Mouse (Mus musculus): Measurements from ENCODE around the gene Hist2h2bb. TPM values are rescaled to one million over a fixed set of nuclear protein-coding genes. Genes with fewer than 3 reads are reported as not detected.
"Not testable (repeated sequence)": the region's sequence is repeated elsewhere in the genome, so short reads cannot be mapped to it uniquely, and the experiment has no call there.

The Hist2h2bb gene
- polyA plus RNA-seq, 1 experiment from 2014 or later, result 34.9 TPM

DNA sequence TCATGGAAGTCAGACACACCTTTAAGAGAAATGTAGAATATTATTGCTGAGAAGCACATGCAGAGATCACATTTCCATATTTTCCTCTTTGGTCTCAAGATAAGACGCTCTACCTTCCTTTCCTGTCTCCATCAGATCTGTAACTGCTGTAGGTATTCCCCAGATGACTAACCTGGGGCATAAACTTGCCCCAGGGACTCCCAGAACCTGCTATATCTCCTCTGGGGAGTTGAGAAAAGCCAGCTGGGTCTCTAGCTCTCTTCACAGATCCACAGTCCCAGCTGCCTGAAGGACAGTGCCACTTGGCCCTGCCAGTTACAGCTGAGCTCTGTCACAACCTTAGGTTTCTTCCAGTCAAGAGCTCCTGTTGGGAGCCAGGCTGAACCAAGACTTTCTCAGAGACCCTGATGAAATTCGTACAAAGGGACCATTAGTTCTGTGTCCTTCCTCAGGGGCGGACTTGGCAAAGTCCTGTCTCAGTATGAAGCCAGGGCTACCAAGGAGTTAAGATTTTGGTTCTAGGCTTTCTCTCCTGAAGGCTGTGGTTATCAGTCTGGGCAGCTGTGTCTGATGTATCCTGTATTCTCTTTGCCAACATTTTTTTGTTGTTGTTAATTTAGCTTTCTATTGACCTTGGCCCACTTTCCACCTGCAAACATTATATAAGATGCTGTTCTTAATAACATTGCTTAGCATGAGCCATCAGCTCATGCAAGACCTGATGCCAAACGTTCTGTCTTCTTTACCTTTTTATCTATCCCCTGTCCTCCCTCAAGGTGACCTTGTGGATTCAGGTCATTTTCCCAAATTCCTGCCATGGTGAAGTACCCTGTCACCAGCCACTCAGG, 38.4 kb upstream of the Hist2h2bb start:
- ATAC-seq (ENCODE audit: insufficient number of reproducible peaks, insufficient read depth, low FRiP score, low TSS enrichment, low read depth), result no peak
- H3K36me3 ChIP-seq, result no peaks in the 10 kb centered on the region
- H3K4me2 ChIP-seq, result no peak overlapping the region
- H3K9me3 ChIP-seq, result no peaks in the 10 kb centered on the region
- WGBS, result 76% methylated on average over 4 of the region's 4 CpGs
- no peak overlapping the region for H3K4me3 ChIP-seq (replicated peaks)
- H3K9ac ChIP-seq (replicated peaks), result no peak overlapping the region
- no peak overlapping the region for H3K27ac ChIP-seq
- H3K27me3 ChIP-seq, result no peaks in the 10 kb centered on the region
- peaks cover 5% of the 10 kb centered on the region; the same call in 1 of the 2 replicates for H3K4me1 ChIP-seq (replicated peaks)

- no peaks in the 10 kb centered on the region for H3K36me3 ChIP-seq
Observed at GRCm38 (mm10) chr3:96231758-96232120, 37.8 kb upstream of the Hist2h2bb start.

DNA sequence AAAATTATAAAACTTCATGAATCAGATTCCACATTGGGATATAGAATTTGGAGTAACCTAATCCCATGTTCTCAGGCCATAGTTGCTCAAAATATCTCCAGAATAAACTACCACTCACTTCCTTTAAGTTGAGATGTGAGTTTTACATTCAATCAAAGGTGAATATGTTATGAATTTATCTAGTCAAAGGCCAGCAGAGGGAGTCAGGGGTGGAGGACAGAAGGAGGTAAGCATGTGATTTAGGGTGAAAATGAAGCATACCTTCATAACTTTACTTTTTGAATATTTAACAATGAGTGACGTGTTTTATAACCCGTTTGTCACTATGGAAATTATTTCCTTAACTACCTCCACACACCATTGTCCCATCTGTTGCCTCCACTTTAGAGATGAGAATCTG, 34.6 kb upstream of the Hist2h2bb start:
- H3K9me3 ChIP-seq, result no peaks in the 10 kb centered on the region
- H3K4me1 ChIP-seq (replicated peaks), result peaks cover 16% of the 10 kb centered on the region
- no peak overlapping the region for H3K4me3 ChIP-seq (replicated peaks)
- no peak for ATAC-seq (ENCODE audit: insufficient number of reproducible peaks, insufficient read depth, low FRiP score, low TSS enrichment, low read depth)
- H3K4me2 ChIP-seq, result no peak overlapping the region
- H3K9ac ChIP-seq (replicated peaks), result no peak overlapping the region
- WGBS, result 82% methylated on average over 2 of the region's 2 CpGs
- no peak overlapping the region for H3K27ac ChIP-seq
- H3K27me3 ChIP-seq, result no peaks in the 10 kb centered on the region
- no peaks in the 10 kb centered on the region for H3K36me3 ChIP-seq

More at GRCm38 (mm10) chr3:96231758-96232120, 37.8 kb upstream of the Hist2h2bb start:
- no peak for ATAC-seq (ENCODE audit: insufficient number of reproducible peaks, insufficient read depth, low FRiP score, low TSS enrichment, low read depth)
- H3K4me3 ChIP-seq (replicated peaks), result no peak overlapping the region
- peaks cover 7% of the 10 kb centered on the region; the same call in 1 of the 2 replicates for H3K4me1 ChIP-seq (replicated peaks)
- no peak overlapping the region for H3K9ac ChIP-seq (replicated peaks)
- no peak overlapping the region for H3K4me2 ChIP-seq
- no peaks in the 10 kb centered on the region for H3K9me3 ChIP-seq
- 62% methylated on average over 2 of the region's 2 CpGs for WGBS
- no peaks in the 10 kb centered on the region for H3K27me3 ChIP-seq
- no peak overlapping the region for H3K27ac ChIP-seq

GRCm38 (mm10) chr3:96235836-96236235, 33.7 kb upstream of the Hist2h2bb start:
- 0 out of 2 replicates have a peak overlapping the region, but pooled peaks have one; percentile 1 for H3K27ac ChIP-seq
- H3K9me3 ChIP-seq, result no peaks in the 10 kb centered on the region
- no peak overlapping the region for H3K9ac ChIP-seq (replicated peaks)
- H3K4me1 ChIP-seq (replicated peaks), result peaks cover 18% of the 10 kb centered on the region
- no peak for ATAC-seq (ENCODE audit: insufficient number of reproducible peaks, insufficient read depth, low FRiP score, low TSS enrichment, low read depth)
- WGBS, result 71% methylated on average over 3 of the region's 3 CpGs
- H3K4me3 ChIP-seq (replicated peaks), result no peak overlapping the region
- H3K36me3 ChIP-seq, result no peaks in the 10 kb centered on the region
- no peaks in the 10 kb centered on the region for H3K27me3 ChIP-seq
- no peak overlapping the region for H3K4me2 ChIP-seq

DNA sequence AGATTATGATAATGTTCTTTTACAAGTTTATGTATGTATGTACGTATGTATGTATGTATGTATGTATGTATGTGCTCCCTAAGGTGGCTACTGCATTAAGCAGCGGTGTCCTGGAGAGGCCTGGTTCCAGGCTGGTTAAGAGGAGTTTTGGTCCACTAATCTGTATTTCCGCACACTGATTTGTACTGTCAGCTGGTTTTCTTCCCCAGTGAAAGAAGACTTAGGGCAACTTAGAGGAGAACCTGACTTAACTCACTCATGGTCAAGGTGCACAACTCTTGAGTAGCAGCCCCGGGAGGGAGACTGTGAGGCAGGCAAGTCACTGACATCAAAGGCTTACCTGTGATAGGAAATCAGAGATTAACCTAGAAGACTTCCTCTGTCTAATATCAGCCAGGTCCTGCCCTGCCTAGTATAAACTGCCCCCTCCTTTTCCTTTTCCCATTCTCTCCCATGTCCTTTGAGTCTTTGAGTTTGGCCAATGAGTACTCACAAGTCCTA, 32.7 kb upstream of the Hist2h2bb start:
- peaks cover 20% of the 10 kb centered on the region for H3K4me1 ChIP-seq (replicated peaks)
- no peaks in the 10 kb centered on the region for H3K36me3 ChIP-seq
- H3K9ac ChIP-seq (replicated peaks), result peak overlapping the region; percentile 66
- H3K27me3 ChIP-seq, result no peaks in the 10 kb centered on the region
- no peaks in the 10 kb centered on the region for H3K9me3 ChIP-seq
- WGBS, result 72% methylated on average over 4 of the region's 4 CpGs
- peak overlapping the region; percentile 84 for H3K27ac ChIP-seq
- ATAC-seq (ENCODE audit: insufficient number of reproducible peaks, insufficient read depth, low FRiP score, low TSS enrichment, low read depth), result no peak
- H3K4me2 ChIP-seq, result peak overlapping the region; percentile 56
- H3K4me3 ChIP-seq (replicated peaks), result peak overlapping the region; percentile 41

- no peak for ATAC-seq (ENCODE audit: insufficient number of reproducible peaks, insufficient read depth, low FRiP score, low TSS enrichment, low read depth)
- Histone ChIP-seq H3K4me2 (peak overlapping the region; percentile 56), H3K9me3 (no peaks in the 10 kb centered on the region)
Observed at GRCm38 (mm10) chr3:96237335-96237903, 32.1 kb upstream of the Hist2h2bb start.

GRCm38 (mm10) chr3:96237904-96238511, 31.5 kb upstream of the Hist2h2bb start:
- Histone ChIP-seq H3K27ac (peak overlapping the region; percentile 84), H3K9me3 (no peaks in the 10 kb centered on the region), H3K4me2 (peak overlapping the region; percentile 56), H3K9ac (replicated peaks) (peak overlapping the region; percentile 66), H3K27me3 (no peaks in the 10 kb centered on the region), H3K4me1 (replicated peaks) (peaks cover 27% of the 10 kb centered on the region), H3K36me3 (no peaks in the 10 kb centered on the region), H3K4me3 (replicated peaks) (peak overlapping the region; percentile 41)
- ATAC-seq (ENCODE audit: insufficient number of reproducible peaks, insufficient read depth, low FRiP score, low TSS enrichment, low read depth), result no peak
- 2% methylated on average over 12 of the region's 12 CpGs for WGBS

More at GRCm38 (mm10) chr3:96237335-96237903, 32.1 kb upstream of the Hist2h2bb start:
- H3K9ac ChIP-seq (replicated peaks), result peak overlapping the region; percentile 66
- H3K4me1 ChIP-seq (replicated peaks), result peaks cover 22% of the 10 kb centered on the region
- peak overlapping the region; percentile 84 for H3K27ac ChIP-seq
- no peaks in the 10 kb centered on the region for H3K27me3 ChIP-seq
- H3K36me3 ChIP-seq, result no peaks in the 10 kb centered on the region
- H3K4me3 ChIP-seq (replicated peaks), result peak overlapping the region; percentile 41
- WGBS, result 23% methylated on average over 7 of the region's 7 CpGs

GRCm38 (mm10) chr3:96238954-96239793, 30.4 kb upstream of the Hist2h2bb start, which contains the start of gene Hist2h3c2:
Hist2h3c2 (minus strand) TSS chr3:96239127.
- Histone ChIP-seq H3K4me2 (peak within 1 kb of the TSS; percentile 56), H3K27ac (peak within 1 kb of the TSS; percentile 86), H3K4me1 (replicated peaks) (peaks cover 38% of the 10 kb centered on the region), H3K9ac (replicated peaks) (peak within 1 kb of the TSS; percentile 66), H3K4me3 (replicated peaks) (peak within 1 kb of the TSS; percentile 41)
- not testable (repeated sequence) for H3K36me3 ChIP-seq, H3K27me3 ChIP-seq, H3K9me3 ChIP-seq
- peak; percentile 92 for ATAC-seq (ENCODE audit: insufficient number of reproducible peaks, insufficient read depth, low FRiP score, low TSS enrichment, low read depth)
- 0% methylated on average over 18 of the region's 68 CpGs for WGBS

- WGBS, result 4% methylated on average over 43 of the region's 85 CpGs
- peaks cover 43% of the 10 kb centered on the region for H3K4me1 ChIP-seq (replicated peaks)
Observed at GRCm38 (mm10) chr3:96239949-96240798, 29.4 kb upstream of the Hist2h2bb start, which contains the start of gene Hist2h2aa2. Hist2h2aa2 (minus strand) TSS chr3:96240276.

GRCm38 (mm10) chr3:96240799-96241197, 28.8 kb upstream of the Hist2h2bb start:
- Histone ChIP-seq H3K36me3 (no peaks in the 10 kb centered on the region), H3K27me3 (no peaks in the 10 kb centered on the region), H3K4me1 (replicated peaks) (peaks cover 43% of the 10 kb centered on the region), H3K27ac (peak overlapping the region; percentile 91), H3K4me2 (peak overlapping the region; percentile 44), H3K4me3 (replicated peaks) (peak overlapping the region; percentile 21; the same call in 1 of the 2 replicates), H3K9ac (replicated peaks) (peak overlapping the region; percentile 37; the same call in 1 of the 2 replicates), H3K9me3 (no peaks in the 10 kb centered on the region)
- WGBS, result 81% methylated on average over 9 of the region's 9 CpGs
- ATAC-seq (ENCODE audit: insufficient number of reproducible peaks, insufficient read depth, low FRiP score, low TSS enrichment, low read depth), result no peak

More at GRCm38 (mm10) chr3:96239949-96240798, 29.4 kb upstream of the Hist2h2bb start, which contains the start of gene Hist2h2aa2:
- Histone ChIP-seq H3K9ac (replicated peaks) (peak within 1 kb of the TSS; percentile 44; the same call in 1 of the 2 replicates), H3K4me2 (peak within 1 kb of the TSS; percentile 44), H3K27ac (peak within 1 kb of the TSS; percentile 91), H3K4me3 (replicated peaks) (peak within 1 kb of the TSS; percentile 33)
- H3K9me3 ChIP-seq, H3K27me3 ChIP-seq, H3K36me3 ChIP-seq: not testable (repeated sequence)
- peak; percentile 85 for ATAC-seq (ENCODE audit: insufficient number of reproducible peaks, insufficient read depth, low FRiP score, low TSS enrichment, low read depth)
